Mouse (Mus musculus) C2C12 (cell line): ENCODE measurements around the gene Acer3.
A peak's percentile ranks its signal among the peaks of the same experiment; 100 is the strongest.

Experiments used
- CEBPB ChIP-seq: IDR thresholded peaks from one replicate; pipeline ENCODE4 v1.6.1; 2011; ENCODE audit warnings: low read depth, mild to moderate bottlenecking, control low read depth, moderate library complexity
- CTCF ChIP-seq: IDR thresholded peaks from one replicate; pipeline ENCODE4 v1.5.1; 2011; ENCODE audit not compliant: control insufficient read depth, insufficient read depth, insufficient read length

GRCm38 (mm10) chr7:98344361-98344760 lies 23.4 kb upstream of the Acer3 start:
- TF ChIP-seq CTCF (peak; percentile 19), CEBPB (no peak)
